Mouse (Mus musculus) midbrain, embryonic 16.5 days (tissue): ENCODE measurements around the gene Cd4. TPM values are rescaled to one million over a fixed set of nuclear protein-coding genes. Genes with fewer than 3 reads are reported as not detected.
A peak's percentile ranks its signal among the peaks of the same experiment; 100 is the strongest.

Source experiments
- ATAC-seq: fragments of 200-750 bp; cut with Nextera tagmentation; 2 replicates; pipeline ENCODE4 v1.8.0; 2017; ENCODE audit warnings: moderate TSS enrichment
- H3K27ac ChIP-seq: fragments of 300-500 bp; sonication (generic); 2 replicates; pipeline ENCODE4 v1.5.1; 2014; ENCODE audit warnings: mild to moderate bottlenecking, low read length, mixed read lengths
- H3K27me3 ChIP-seq: fragments of 300-500 bp; sonication (generic); 2 replicates; pipeline ENCODE4 v1.6.1; 2014; ENCODE audit warnings: low read depth, low read length, mixed read lengths; ENCODE audit not compliant: control insufficient read depth, insufficient read depth
- H3K36me3 ChIP-seq: fragments of 300-500 bp; sonication (generic); 2 replicates; pipeline ENCODE4 v1.6.1; 2014; ENCODE audit warnings: mild to moderate bottlenecking, low read length, moderate library complexity, mixed read lengths; ENCODE audit not compliant: control insufficient read depth, insufficient read depth
- H3K4me1 ChIP-seq: fragments of 300-500 bp; sonication (generic); 2 replicates; pipeline ENCODE4 v1.6.1; 2014; ENCODE audit warnings: mild to moderate bottlenecking, low read length, mixed read lengths; ENCODE audit not compliant: control insufficient read depth, insufficient read depth
- H3K4me2 ChIP-seq: fragments of 300-500 bp; sonication (generic); 2 replicates; pipeline ENCODE4 v1.6.1; 2014; ENCODE audit warnings: mild to moderate bottlenecking, low read length, mixed read lengths
- H3K4me3 ChIP-seq: fragments of 300-500 bp; sonication (generic); 2 replicates; pipeline ENCODE4 v1.5.1; 2014; ENCODE audit warnings: low read depth, mild to moderate bottlenecking, low read length, moderate library complexity, mixed read lengths
- H3K9ac ChIP-seq: fragments of 300-500 bp; sonication (generic); 2 replicates; pipeline ENCODE4 v1.6.1; 2014; ENCODE audit warnings: low read depth, low read length, mixed read lengths
- H3K9me3 ChIP-seq: fragments of 300-500 bp; sonication (generic); replicated peaks from 2 replicates; pipeline ENCODE4 v1.6.1; 2014; ENCODE audit warnings: mild to moderate bottlenecking, low read length, mixed read lengths; ENCODE audit not compliant: control insufficient read depth, poor library complexity, severe bottlenecking
- WGBS: fragments of 180-500 bp; shearing (Covaris S2); extraction: QIAGEN DNeasy Blood & Tissue Kit; methylation state at CpG from one replicate; pipeline ENCODE4 v1.1.7; 2014; 5-methylcytosine and 5-hydroxymethylcytosine counted together
- polyA plus RNA-seq: library from polyadenylated mRNA; unstranded; fragments of >200 nt; fragmentation: Nextera tagmentation; extraction: Ambion mirVana; gene quantifications from 2 replicates; pipeline ENCODE4 v1.2.1, GENCODE M21; 2015

Cd4 gene
- polyA plus RNA-seq, 1 experiment from 2014 or later, result 0.11 TPM

DNA sequence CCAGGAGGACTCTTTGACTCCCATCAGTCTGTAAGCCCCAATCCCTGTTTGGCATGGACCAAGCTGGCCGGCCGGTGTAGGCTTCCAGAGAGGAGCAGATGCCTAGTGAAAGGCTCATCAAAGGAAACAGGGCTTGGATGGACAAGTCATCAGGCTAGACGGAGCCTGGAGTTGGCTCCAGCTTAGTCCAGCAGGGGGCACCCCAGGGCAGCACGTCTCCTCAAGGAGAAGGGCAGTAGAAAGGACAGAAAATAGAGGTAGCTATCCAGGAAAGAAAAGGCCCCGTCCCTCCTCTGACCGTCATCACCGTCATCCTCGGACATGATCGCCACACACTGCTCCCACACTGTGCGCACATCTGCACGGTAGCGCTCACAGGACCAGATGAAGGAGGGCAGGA is 28.3 kb downstream of the Cd4 start:
- no peak for ATAC-seq
- peak overlapping the region; percentile 15; the same call in 1 of the 2 replicates for H3K4me3 ChIP-seq
- peaks cover 5% of the 10 kb centered on the region; the same call in 1 of the 2 replicates for H3K36me3 ChIP-seq
- H3K9me3 ChIP-seq, result no peaks in the 10 kb centered on the region
- peak overlapping the region; percentile 50 for H3K9ac ChIP-seq
- peak overlapping the region; percentile 73 for H3K27ac ChIP-seq
- H3K4me2 ChIP-seq, result peak overlapping the region; percentile 72
- H3K4me1 ChIP-seq, result peaks cover 57% of the 10 kb centered on the region
- 5% methylated on average over 12 of the region's 12 CpGs for WGBS
- H3K27me3 ChIP-seq, result no peaks in the 10 kb centered on the region

DNA sequence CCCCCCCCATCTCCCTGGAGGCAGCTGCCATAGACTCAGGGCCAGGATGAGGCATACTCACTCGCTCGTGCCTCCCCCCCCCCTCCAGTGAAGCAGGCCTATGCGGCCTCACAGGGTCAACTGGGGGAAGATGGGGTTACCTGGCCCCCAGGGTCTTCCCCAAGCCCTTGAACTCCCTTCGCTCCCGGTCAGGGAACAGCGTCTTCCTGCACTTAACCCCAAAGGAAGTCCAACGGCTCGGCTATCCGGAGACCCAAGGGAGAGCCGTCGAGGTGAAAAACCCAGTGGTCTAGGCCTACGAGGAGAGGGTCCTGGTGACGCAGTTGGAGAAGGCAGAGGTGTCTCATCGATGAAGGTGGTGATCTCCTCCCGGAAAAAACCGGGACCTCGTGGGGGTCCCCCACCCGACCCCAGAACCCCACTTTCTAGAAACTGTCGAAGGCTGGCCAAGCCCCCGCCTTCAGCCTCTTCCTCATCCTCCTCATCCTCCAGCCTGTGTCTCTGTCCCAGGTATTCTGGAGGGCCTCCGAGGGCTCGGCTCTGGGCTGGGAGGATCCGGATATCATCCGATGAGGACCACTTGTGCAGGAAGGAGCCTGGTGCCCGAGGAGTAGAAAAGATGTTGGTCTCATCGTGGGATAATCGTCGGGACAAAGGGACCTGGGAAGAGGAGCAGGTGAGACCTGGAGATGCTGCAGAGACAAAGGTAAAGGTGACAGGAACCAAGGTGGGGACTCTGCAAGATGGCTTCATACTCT is 29.3 kb downstream of the Cd4 start:
- peak overlapping the region; percentile 99 for H3K27ac ChIP-seq
- H3K36me3 ChIP-seq, result peaks cover 5% of the 10 kb centered on the region; the same call in 1 of the 2 replicates
- peak overlapping the region; percentile 96; the same call in 1 of the 2 replicates for H3K9ac ChIP-seq
- H3K4me3 ChIP-seq, result no peak overlapping the region
- H3K9me3 ChIP-seq, result no peaks in the 10 kb centered on the region
- peaks cover 52% of the 10 kb centered on the region for H3K4me1 ChIP-seq
- H3K4me2 ChIP-seq, result peak overlapping the region; percentile 76; the same call in 1 of the 2 replicates
- 81% methylated on average over 28 of the region's 28 CpGs for WGBS
- no peak for ATAC-seq
- no peaks in the 10 kb centered on the region for H3K27me3 ChIP-seq

DNA sequence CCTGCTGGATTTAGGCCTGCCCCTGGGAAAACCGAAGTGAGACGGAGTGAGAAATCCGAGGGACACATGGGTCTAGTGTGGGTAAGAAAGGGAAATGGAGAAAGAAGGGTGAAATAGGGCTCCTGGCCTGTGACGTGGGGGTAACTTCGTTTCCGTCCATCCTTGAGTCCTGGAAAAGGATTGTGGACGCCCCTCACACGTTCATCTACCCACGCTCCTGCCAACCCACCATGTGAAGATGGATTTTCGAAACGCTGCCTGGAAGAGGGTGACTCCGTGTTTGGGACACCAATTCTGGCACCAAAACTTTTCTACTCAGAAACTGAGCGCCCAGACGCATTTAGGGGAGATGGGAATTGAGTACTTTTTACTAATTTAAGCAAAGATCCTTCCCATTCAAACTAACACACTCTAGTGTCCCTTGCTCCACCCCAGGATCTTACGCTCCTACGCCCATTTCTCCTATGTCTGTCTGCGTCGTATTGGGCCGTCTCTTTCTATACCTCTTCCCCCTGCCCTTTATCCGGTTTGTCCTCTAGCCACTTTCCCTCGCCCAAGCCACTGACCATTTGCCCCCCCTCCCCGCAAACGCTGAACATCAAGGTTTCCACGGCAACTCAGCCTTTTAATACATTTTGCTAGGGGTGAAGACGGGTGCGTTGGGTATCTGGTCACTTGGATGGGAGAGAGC is 30.0 kb downstream of the Cd4 start:
- ATAC-seq, result no peak
- peak overlapping the region; percentile 96 for H3K9ac ChIP-seq
- H3K27ac ChIP-seq, result peak overlapping the region; percentile 99
- peaks cover 52% of the 10 kb centered on the region for H3K4me1 ChIP-seq
- H3K27me3 ChIP-seq, result no peaks in the 10 kb centered on the region
- 19% methylated on average over 26 of the region's 26 CpGs for WGBS
- peak overlapping the region; percentile 72 for H3K4me3 ChIP-seq
- no peaks in the 10 kb centered on the region for H3K9me3 ChIP-seq
- peaks cover 5% of the 10 kb centered on the region; the same call in 1 of the 2 replicates for H3K36me3 ChIP-seq
- H3K4me2 ChIP-seq, result peak overlapping the region; percentile 76

DNA sequence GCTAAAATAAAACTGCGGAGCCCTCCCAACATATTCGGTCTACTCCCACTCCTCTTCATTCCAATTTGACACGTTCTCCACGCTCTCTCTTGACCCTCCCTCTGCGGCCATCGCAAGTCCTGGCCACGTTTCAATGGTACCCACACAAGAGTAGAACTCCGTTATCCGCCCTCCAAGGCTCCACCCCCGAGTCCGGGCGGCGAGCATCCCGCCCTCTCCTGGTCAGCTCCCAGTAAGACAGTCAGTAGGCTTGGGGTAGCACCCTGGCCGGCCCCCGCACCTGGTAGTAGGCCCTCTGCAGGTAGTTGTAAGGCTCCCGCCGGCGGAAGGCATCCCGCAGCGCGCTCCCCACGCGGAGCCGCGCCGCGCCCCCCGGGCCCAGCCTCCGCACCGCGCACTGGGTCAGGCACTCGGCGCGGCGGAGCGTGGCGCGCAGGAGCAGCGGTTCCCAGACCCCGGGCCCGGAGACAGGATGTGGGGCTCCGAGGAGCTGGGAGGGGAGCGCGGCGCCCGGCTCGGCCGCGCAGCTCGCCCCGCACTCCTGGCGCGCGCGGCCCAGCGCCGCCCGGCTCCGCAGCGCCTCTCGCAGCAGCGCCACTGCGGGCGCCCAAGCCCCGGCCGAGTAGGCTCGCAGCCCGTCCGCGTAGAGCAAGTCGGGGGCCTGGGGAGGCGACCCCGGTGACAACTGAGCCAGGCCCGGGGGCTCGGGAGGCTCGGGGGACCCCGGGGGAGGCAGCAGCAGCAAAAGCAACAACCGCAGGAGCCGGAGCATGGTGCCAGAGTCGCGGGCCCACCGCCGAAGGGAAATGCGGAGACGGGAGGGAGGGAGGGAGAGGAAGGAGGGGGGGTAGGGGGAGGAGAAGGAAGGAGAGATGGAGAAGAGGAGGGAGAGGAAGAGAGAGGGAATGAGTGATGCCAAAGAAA is 30.8 kb downstream of the Cd4 start, which contains the start of gene P3h3:
Gene P3h3 (minus strand): TSS at position 837 of the 924 bp plus-strand sequence.
- peak within 1 kb of the TSS; percentile 76 for H3K4me2 ChIP-seq
- peak within 1 kb of the TSS; percentile 99 for H3K27ac ChIP-seq
- peaks cover 5% of the 10 kb centered on the region; the same call in 1 of the 2 replicates for H3K36me3 ChIP-seq
- H3K9ac ChIP-seq, result peak within 1 kb of the TSS; percentile 96
- ATAC-seq, result peak; percentile 91
- H3K4me1 ChIP-seq, result peaks cover 47% of the 10 kb centered on the region
- WGBS, result under 1% methylated on average over 68 of the region's 86 CpGs
- H3K27me3 ChIP-seq, result no peaks in the 10 kb centered on the region
- H3K9me3 ChIP-seq, result no peaks in the 10 kb centered on the region
- H3K4me3 ChIP-seq, result peak within 1 kb of the TSS; percentile 72

DNA sequence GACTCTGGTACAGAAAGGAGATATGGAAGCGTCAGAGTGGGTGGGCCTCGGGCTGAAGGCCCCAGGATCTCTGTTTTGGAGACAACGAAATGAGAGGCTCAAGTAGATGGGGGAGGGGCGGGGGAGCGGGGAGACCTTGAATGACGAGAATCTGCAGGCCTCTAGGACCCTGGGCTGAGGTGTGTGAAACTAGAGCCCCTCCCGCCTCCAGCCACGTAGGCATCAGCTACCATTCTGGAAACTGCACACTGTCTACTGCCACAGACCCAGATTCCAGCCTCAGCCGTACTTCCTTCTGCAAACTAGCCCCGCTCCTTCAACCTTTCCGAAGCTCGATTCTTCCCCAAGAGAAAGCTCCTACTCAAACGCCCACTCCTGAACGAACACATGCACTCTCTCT is 31.7 kb downstream of the Cd4 start:
- H3K9me3 ChIP-seq, result no peaks in the 10 kb centered on the region
- 8% methylated on average over 14 of the region's 14 CpGs for WGBS

DNA sequence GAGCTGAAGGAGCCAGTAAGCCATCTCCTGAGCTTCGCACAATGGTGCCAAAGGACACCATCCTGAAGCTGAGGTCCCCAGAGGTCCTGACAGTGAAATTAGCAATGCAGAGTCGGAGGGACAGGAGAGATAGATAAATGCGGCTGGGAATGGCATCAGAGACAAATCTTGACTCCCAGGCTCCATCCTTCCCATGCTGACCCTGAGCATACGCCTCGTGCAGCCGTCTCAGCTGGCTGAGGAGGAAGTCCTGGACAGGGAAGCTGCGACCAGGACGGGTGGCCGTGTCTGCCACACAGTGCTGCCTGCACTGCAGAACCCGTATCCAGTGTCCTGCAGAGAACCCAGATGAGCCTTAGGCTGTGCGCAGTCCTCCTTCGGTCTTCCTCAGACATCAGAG is 33.4 kb downstream of the Cd4 start:
- no peak overlapping the region for H3K9ac ChIP-seq
- H3K27ac ChIP-seq, result no peak overlapping the region
- no peaks in the 10 kb centered on the region for H3K27me3 ChIP-seq
- ATAC-seq, result no peak
- H3K4me3 ChIP-seq, result no peak overlapping the region
- no peaks in the 10 kb centered on the region for H3K36me3 ChIP-seq
- H3K4me1 ChIP-seq, result peaks cover 21% of the 10 kb centered on the region
- H3K4me2 ChIP-seq, result no peak overlapping the region
- H3K9me3 ChIP-seq, result no peaks in the 10 kb centered on the region
- 79% methylated on average over 12 of the region's 12 CpGs for WGBS

More for the DNA sequence above, 31.7 kb downstream of the Cd4 start:
- no peaks in the 10 kb centered on the region for H3K27me3 ChIP-seq
- H3K4me3 ChIP-seq, result peak overlapping the region; percentile 72
- ATAC-seq, result peak; percentile 90
- H3K4me1 ChIP-seq, result peaks cover 38% of the 10 kb centered on the region
- H3K4me2 ChIP-seq, result peak overlapping the region; percentile 76
- H3K36me3 ChIP-seq, result peaks cover 5% of the 10 kb centered on the region; the same call in 1 of the 2 replicates
- peak overlapping the region; percentile 99 for H3K27ac ChIP-seq
- H3K9ac ChIP-seq, result peak overlapping the region; percentile 96

DNA sequence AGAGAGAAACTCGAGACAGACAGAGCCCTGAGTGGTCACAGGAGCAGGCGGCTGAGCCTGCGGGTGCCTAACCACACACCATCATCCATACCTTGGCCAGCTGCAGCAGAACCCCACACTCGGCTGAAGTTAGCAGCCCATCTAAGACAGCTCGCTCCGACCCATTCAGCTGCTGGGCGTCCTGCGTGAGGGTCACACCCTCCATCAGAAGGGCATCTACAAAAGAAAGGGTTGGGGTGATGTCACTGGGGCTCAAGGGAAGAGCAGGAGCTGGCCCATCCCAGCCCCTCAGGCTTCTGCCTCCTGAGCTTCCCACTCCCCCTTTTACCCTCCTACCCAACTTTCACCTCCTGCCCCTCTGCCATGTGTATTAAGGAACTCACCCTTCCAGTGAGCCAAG is 37.5 kb downstream of the Cd4 start:
- Histone ChIP-seq H3K4me3 (no peak overlapping the region), H3K4me1 (peaks cover 5% of the 10 kb centered on the region), H3K27ac (no peak overlapping the region), H3K4me2 (no peak overlapping the region), H3K9me3 (no peaks in the 10 kb centered on the region), H3K36me3 (no peaks in the 10 kb centered on the region), H3K27me3 (no peaks in the 10 kb centered on the region), H3K9ac (no peak overlapping the region)
- no peak for ATAC-seq
- WGBS, result 65% methylated on average over 8 of the region's 8 CpGs

DNA sequence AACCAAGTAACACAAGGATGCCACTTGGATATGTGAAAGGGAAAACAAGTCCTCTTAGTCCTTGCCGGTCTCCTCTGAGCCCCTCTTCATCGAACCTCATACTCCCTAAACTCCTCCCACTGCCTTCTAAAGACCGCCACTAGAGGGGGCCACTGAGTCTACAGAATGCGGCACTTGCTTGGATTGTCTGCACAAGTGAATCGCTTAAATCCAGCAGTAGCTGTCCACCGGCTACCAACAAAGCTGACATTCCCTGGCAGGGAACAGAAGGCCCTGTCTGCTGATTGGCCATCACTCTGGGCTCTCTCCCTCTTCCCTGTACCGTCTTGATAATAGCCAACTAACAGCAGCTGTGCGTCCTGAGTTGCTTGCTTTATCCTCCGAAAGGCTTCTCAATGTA is 40.7 kb downstream of the Cd4 start:
- Histone ChIP-seq H3K27ac (peak overlapping the region; percentile 74), H3K4me2 (peak overlapping the region; percentile 30; the same call in 1 of the 2 replicates), H3K27me3 (no peaks in the 10 kb centered on the region), H3K4me3 (no peak overlapping the region), H3K9me3 (no peaks in the 10 kb centered on the region), H3K4me1 (peaks cover 3% of the 10 kb centered on the region; the same call in 1 of the 2 replicates), H3K36me3 (0 out of 2 replicates have a peak, but pooled peaks cover 3% of the 10 kb centered on the region), H3K9ac (no peak overlapping the region)
- peak; percentile 89 for ATAC-seq
- WGBS, result 2% methylated on average over 9 of the region's 9 CpGs
